Mouse (Mus musculus): ENCODE data around the gene Tmed4.
"Not testable (repeated sequence)": the region's sequence is repeated elsewhere in the genome, so short reads cannot be mapped to it uniquely, and the experiment has no call there.

Tmed4 gene

DNA sequence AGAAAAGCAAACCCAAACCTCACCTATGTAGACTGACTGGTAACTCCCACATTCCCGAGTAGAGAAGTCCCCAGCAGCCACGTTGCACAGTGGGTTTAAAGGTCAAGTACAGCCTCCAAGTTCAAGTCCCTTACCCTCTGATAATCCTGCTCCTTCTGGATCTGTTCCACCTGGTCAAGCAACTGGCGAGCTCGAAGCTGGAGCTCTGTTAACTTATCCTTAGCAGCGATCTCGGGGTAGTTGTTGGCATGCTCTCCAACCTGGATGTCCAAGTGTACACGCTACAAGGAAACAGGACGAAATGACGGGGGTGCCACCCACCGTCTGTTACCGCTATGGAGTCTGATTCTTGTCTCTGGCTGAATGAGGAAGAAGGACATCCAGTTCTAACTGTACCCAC lies 1.1 kb downstream of the Tmed4 start:
- no peak for DNase-seq (ENCODE audit: low spot score in 2 of 2)

DNA sequence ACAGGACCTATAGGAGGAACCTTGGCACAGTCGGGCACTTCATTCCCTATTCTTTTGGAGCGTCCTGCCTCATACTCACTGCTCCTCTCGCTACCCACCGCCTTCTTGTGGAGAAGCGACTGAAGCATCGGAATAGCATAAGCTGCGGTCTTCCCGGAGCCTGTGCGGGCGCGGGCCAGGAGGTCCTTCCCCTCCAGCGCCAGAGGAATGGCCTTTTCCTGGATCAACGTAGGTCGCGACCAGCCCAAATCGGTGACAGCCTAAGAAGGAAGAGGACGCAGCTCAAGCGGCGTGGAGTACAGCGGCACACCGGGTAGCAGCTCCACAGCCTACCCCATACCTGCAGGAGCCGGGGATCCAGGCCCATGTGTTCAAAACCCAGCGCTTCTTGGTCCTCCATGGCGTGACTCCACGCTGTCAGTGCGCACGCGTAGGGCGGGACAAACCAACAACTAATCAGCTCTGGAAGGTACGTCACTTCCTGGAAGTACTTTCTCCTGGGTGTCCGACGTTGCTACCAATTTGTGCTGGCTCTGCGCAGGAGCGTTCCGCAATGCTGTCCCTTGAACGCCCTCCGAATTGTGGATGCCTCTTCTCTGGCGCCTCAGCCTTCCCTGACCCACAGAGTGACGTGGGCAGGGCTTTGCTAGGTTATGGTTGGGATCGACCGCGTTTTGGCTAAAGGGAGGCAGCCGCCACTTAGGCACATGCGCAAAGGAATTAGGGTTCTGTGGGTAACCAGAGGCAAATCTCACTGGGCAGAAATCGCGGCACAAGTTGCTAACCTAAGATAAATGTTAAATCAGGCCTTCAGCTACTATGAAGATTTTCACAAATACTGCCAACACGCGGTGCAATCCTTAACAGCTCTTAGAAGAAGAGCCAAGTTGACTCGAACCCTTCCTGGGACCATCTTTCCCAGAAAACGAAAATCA lies 7.1 kb downstream of the Tmed4 start, which contains the start of gene Ddx56:
Gene Ddx56, minus strand, starts transcription at position 453 of the 935 bp plus-strand sequence.
- peak; percentile 83 to 88 for DNase-seq (ENCODE audit: low spot score in 2 of 2)

DNA sequence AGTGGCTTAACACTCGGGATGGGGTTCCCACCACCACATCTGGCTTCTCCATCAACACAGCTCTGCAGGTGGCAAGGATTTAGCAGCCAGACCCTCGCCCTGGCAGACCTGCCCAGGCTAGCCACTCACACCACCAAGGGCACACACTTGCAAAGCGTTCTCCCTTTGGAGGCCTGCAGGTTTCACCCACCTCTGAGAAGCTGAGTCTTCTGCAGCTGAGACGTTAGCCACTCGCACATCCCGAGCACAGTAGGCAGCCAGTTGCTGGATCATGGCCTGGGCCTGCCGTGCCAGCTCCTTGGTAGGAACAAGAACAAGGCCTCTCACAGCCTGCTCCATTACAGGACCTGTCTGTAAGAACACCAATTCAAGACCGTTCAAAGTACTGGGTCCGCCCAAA lies 8.0 kb downstream of the Tmed4 start:
- no peak for DNase-seq (ENCODE audit: low spot score in 2 of 2)

DNA sequence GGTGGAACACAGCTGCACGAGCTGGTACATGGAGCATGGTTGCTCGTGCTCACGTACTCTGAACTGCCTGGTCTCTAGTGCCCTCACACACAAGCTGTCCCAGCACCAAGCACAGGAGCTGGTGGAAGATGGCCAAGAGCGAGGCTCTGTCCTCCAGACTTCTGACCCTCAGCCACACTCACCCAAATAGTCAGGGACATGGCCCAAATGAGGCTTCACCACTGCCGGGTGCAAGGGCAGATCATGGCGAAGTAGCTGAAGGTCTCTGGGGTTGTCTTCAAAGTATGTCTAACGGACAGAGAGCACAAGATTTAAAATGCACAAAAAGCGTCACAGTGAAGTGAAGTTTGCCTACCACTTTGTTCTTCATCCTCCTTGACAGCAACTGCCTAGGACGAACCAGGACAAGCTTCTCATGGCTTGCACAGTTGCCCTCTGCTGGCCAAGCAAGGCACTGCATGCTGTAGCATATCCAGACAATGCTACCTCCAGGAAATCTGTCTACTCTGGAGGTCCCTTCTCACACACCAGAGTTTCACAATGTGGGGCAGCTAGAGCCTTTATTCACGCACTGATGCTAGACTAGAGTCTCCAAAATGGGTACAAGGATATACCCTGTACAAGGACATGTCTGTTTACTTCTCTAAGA lies 13.1 kb downstream of the Tmed4 start:
- DNase-seq (ENCODE audit: low spot score in 2 of 2) = peak in 1 of 2 experiments; percentile 60

DNA sequence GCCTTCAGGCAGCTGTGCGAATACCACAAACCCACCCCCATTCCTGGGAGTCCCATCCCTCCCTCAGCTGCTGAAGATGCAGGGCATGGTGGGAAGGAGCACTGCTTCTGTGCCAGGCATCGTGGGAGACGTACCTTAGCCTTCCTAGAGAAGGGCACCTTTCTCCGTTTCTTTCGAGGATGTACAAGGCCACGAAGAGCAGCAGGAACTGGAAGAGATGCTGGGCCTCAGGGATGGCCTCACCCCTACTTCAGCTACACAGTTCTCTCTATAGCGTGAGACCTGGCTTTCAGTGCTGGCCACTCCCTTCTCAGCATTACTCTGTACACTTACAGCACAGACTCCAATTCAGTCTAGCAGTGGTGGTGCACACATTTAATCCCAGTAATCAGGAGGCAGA lies 15.3 kb downstream of the Tmed4 start:
- DNase-seq (ENCODE audit: low spot score in 2 of 2) = no peak

DNA sequence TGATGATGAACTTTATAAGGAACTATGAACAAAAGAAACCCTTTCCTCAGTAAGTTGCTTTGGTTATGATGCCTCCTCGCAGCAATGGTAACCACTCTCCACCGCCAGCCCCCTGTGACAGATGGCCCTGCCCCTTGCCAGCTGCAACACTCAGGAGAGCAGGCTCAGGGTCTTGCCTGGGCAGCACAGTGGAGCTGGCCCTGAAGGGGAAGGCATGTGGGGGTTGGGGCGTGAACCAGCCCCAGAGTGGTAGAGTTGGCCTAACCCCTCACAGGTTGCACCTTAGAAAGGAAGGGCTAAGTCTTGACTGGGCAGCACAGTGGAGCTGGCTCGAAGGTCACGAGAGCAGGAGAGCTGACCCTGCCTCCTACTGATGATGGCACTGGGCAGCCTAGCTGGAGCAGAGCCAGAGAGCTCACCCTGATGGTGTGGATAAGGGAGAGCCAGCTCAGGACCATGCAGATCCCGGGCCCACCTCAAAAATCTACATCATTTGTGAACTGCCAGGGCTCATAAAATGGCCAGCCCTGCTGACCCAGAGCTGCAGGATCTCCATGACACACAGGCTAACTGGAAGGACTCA lies 18.1 kb downstream of the Tmed4 start:
- no peak for DNase-seq (ENCODE audit: low spot score in 2 of 2)

DNA sequence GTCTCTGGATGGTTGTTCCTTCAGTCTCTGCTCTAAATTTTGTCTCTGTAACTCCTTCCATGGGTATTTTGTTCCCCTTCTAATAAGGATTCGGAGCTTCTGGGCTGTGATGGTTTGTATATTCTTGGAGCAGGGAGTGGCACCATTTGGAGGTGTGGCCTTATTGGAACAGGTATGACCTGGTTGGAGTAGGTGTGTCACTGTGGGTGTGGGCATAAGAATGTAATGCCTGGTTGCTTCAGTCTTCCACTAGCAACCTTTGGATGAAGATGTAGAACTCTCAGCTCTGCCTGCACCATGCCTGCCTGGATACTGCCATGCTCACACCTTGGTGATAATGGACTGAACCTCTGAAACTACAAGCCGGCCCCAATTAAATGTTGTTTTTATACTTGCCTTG lies 20.1 kb downstream of the Tmed4 start:
- not testable (repeated sequence) for DNase-seq (ENCODE audit: low spot score in 2 of 2)

DNA sequence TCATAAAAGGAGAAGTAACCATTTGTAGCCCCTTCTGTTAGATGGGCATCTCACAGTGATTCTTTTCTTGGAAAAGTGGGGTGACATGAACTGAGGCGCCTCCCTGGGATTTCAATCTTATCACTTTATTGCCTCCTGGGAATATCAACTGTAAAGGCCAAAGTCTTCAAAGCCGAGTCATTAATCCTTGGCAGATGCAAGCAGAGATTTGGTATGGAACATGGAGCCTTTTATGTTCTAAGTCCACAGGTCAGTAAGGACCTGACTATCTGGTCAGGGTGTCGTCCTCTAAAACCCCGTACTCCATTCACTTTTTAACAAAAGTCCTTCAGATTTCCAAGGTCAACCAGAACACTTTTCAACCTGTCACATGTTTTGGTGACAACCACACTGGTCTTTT lies 21.8 kb downstream of the Tmed4 start:
- DNase-seq (ENCODE audit: low spot score in 2 of 2) = no peak

DNA sequence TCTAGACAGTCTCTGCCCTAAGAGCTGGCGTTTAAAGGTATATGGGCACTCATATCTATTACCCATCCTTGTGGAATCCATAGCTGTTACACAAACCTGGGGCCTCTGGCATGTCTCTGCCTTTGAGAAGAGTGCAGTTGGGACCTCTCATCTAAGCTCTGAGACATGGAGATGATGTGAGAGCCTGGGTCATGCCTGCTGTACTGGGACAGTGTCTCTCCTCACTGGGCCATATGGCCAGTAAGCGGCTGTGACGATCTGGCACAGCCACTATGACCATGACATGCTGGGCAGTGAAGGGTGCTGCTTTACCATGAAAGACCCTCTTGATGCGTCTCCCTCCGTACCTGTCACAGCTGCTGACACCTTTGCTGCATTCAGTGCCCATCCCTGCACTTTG lies 22.4 kb downstream of the Tmed4 start:
- no peak for DNase-seq (ENCODE audit: low spot score in 2 of 2)

DNA sequence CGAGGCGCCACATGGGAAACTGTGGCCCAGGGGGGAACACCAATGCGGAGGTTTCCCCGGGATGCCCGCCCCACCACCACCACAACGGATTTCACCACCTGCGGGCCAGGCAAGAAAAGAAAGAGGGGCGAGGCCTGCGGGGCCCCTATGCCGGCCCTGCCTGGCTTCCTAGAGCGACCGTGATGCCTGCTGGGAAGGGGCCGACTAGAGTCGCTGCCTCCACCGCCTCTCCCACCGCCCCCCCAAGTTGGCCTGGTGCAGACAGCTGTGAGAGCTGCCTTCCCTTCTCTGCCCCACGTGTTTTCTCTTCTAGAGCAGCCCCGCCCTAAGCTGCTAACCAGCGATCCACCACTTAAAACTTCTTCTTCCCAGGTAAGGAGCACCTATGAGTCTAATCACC lies 30.0 kb downstream of the Tmed4 start:
- no peak for DNase-seq (ENCODE audit: low spot score in 2 of 2)

DNA sequence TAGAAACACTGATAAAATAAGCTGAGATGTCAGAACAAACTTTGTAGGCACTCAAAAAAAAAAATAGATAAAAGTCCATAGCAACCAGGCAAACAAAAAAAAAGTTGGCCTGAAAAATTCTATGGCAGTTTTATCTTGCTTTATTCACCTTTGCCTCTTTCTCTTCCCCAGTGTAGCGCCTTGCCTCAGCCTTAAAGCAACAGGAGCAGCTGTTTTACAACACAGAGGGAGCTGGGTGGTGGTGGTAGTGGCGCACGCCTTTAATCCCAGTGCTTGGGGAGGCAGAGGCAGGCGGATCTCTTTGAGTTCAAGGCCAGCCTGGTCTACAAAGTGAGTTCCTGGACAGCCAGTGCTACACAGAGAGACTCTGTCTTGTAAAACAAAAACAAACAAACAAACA lies 41.6 kb downstream of the Tmed4 start:
- DNase-seq (ENCODE audit: low spot score in 2 of 2) = no peak

DNA sequence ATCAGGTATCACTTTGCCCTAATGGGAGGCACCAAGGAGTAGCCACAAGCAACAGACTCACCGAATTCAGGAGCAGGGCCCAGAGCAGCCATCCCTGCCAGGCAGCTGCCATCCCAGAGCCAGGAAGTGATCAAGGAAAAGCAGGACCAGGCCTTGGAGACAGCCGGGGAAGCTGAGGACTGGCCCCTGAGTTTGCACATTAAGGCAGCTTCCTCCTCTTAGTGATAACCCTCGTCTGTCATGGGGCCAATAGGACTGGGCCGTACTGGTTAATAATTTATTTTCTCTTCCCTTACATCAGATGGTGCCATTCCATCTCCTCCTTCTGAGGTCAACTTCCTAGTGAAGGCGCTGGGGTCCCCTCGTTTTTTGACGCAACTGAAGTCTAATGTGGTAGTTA lies 44.7 kb downstream of the Tmed4 start, which contains the start of gene Npc1l1:
Gene Npc1l1, minus strand, starts transcription at position 132 of the 400 bp plus-strand sequence.
- no peak for DNase-seq (ENCODE audit: low spot score in 2 of 2)

DNA sequence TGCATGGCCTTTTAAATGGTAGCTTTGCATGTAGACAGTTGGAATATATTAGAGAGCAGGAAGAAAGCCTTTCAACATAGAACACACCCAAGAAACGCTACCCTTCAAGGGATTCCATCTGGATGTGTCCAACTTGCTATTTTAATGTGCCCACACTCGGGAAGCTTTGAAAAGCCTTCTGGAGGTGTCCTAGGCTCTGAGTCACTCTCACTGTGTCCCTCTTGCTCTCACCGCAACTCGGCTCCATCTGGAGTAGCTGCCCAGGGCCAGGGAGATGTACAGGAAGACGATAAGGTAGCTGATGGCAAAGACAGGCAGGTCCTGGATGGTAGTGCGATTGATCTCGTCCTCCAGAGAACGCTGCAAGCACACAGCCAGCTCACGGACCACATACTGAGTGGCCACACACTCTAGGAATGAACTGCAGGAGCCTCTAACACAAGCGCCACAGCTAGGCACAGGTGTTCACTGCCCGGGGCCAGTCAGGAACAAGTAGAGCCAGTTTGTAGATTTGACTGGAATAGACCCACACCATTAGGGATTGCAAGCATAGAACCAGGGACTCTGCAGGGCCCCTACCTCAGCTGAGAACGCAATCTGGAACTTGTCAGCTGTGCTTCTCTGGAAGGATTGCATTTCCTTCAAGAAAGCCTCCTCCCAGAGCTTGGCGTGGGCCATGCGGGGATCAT lies 50.0 kb downstream of the Tmed4 start:
- DNase-seq (ENCODE audit: low spot score in 2 of 2) = no peak

DNA sequence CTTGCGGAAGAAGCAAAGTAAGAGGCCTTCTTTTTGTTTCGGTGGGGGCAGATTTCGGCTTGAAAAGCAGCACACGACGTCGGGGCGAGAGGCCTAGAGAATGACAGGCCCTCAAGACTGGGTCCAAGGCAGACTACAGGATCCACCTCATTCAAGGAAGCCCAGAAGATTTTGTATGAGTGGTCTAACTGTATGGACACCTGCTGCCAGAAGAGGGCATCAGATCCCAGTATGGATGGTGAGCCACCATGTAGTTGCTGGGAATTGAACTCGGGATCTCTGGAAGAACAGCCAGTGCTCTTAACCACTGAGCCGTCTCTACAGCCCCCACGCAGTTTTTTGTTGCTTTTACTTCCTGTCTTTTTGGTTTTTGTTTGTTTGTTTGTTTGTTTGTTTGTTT lies 52.5 kb downstream of the Tmed4 start:
- no peak for DNase-seq (ENCODE audit: low spot score in 2 of 2)

All from urinary bladder, adult 18-20 months (tissue).